Mouse (Mus musculus): ENCODE data around the gene Hyal3. TPM values are rescaled to one million over a fixed set of nuclear protein-coding genes. Genes with fewer than 3 reads are reported as not detected.
"Not testable (repeated sequence)": the region's sequence is repeated elsewhere in the genome, so short reads cannot be mapped to it uniquely, and the experiment has no call there.

Hyal3 gene
- total RNA-seq, 1 experiment = 0.54 TPM

- Histone ChIP-seq H3K27ac (ENCODE audit: insufficient read depth, low read depth, low read length, poor library complexity, severe bottlenecking) (no peak overlapping the region), H3K9me3 (ENCODE audit: control insufficient read depth, insufficient read depth, low read depth, low read length) (no peaks in the 10 kb centered on the region), H3K4me3 (ENCODE audit: insufficient read depth in 1 of 2, low read depth in 1 of 2, low read length in 2 of 2, poor library complexity in 1 of 2, severe bottlenecking in 1 of 2) (no peak overlapping the region), H3K9ac (ENCODE audit: insufficient read depth, low read depth, low read length, poor library complexity, severe bottlenecking) (no peak overlapping the region), H3K4me1 (ENCODE audit: control insufficient read depth in 2 of 2, insufficient read depth in 2 of 2, low read length in 2 of 2, poor library complexity in 1 of 2) (peaks cover 0 to 5% of the 10 kb centered on the region in 2 experiments; a peak in 1 of 4 replicates), H3K36me3 (ENCODE audit: control insufficient read depth, insufficient read depth, low read length, poor library complexity, severe bottlenecking) (peaks cover 18% of the 10 kb centered on the region)
- in situ Hi-C loops (cut with MboI; ENCODE audit: low sequenced_read_pairs in 2 of 2, unreplicated experiment in 2 of 2) = no loop called here
- no peak for TF ChIP-seq CHD2 (IDR thresholded peaks at IDR 0.05; ENCODE audit: low read depth, low read length)
- TF ChIP-seq ZNF384 (IDR thresholded peaks at IDR 0.05; ENCODE audit: low read depth, low read length) = no peak
- TF ChIP-seq HCFC1 (IDR thresholded peaks at IDR 0.05; ENCODE audit: borderline replicate concordance, insufficient read depth, low read length) = no peak
- TF ChIP-seq MAFK (IDR thresholded peaks at IDR 0.05; ENCODE audit: insufficient read depth, low read depth, low read length) = no peak
- no peak for TF ChIP-seq ZC3H11A (IDR thresholded peaks at IDR 0.05; ENCODE audit: borderline replicate concordance, low read depth, low read length)
- DNase-seq (ENCODE audit: low read depth, low spot score) = no peak
Measured at GRCm38 (mm10) chr9:107556346-107556745, 24.3 kb upstream of the Hyal3 start.

DNA sequence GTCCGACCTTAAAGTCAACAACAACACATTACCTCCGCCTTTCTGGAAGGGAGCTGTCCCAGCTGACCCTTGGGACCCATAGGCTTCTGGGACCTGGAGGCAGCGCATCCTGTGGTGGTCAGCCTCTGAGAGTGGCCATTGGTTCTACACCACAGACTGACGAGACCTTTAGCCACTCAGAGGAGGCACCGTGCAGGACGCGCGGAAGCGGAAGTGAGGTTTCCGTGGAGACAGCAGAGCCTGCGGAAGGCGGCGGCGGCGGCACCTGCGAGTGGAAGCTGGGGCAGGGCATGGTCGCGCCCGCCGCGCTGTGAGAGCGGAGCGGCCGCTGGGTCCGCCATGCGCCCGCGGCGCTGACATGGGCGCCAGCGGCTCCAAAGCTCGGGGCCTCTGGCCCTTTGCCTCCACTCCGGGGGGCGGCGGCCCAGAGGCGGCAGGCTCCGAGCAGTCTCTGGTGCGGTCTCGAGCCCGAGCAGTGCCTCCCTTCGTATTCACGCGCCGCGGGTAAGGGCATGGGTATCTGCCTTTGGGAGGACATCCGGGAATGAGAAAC, 17.5 kb upstream of the Hyal3 start, which contains the start of gene Tusc2:
TSS of gene Tusc2 (plus strand) at position 227 of the 553 bp plus-strand sequence.
- TF ChIP-seq CHD2 (IDR thresholded peaks at IDR 0.05; ENCODE audit: low read depth, low read length) (peak; percentile 75; the same call in 1 of the 2 replicates), ZNF384 (IDR thresholded peaks at IDR 0.05; ENCODE audit: low read depth, low read length) (no peak)
- H3K36me3 ChIP-seq (ENCODE audit: control insufficient read depth, insufficient read depth, low read length, poor library complexity, severe bottlenecking) = peaks cover 19% of the 10 kb centered on the region
- DNase-seq (ENCODE audit: low read depth, low spot score) = peak; percentile 87
- no peaks in the 10 kb centered on the region for H3K9me3 ChIP-seq (ENCODE audit: control insufficient read depth, insufficient read depth, low read depth, low read length)
- H3K9ac ChIP-seq (ENCODE audit: insufficient read depth, low read depth, low read length, poor library complexity, severe bottlenecking) = peak within 1 kb of the TSS; percentile 80
- peak within 1 kb of the TSS; percentile 79 to 87 for H3K4me3 ChIP-seq (ENCODE audit: insufficient read depth in 1 of 2, low read depth in 1 of 2, low read length in 2 of 2, poor library complexity in 1 of 2, severe bottlenecking in 1 of 2)
- H3K4me1 ChIP-seq (ENCODE audit: control insufficient read depth in 2 of 2, insufficient read depth in 2 of 2, low read length in 2 of 2, poor library complexity in 1 of 2) = peaks cover 0 to 10% of the 10 kb centered on the region in 2 experiments; a peak in 1 of 4 replicates
- no peak within 1 kb of the TSS for H3K27ac ChIP-seq (ENCODE audit: insufficient read depth, low read depth, low read length, poor library complexity, severe bottlenecking)
- in situ Hi-C loops (cut with MboI; ENCODE audit: low sequenced_read_pairs in 2 of 2, unreplicated experiment in 2 of 2) = no loop called here

DNA sequence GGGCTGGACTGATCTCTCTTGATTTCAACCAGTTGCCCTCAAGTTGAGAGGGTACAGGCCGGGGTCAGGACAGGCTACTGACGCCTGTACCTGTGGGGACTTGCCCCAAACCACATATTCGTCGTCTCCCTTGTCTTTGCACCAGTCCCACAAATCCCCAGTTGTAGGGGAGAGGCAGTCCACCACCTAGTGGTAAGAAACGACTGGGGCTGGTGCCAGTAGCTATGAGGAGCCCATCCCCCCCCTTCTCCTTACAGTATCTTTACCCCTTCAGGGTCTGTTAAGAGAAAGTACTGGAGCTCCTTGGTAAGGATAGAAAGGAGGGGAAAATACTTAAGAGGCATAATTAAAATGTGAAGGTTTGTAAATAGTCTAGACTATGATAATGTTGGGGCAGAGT, 15.1 kb upstream of the Hyal3 start:
- H3K27ac ChIP-seq (ENCODE audit: insufficient read depth, low read depth, low read length, poor library complexity, severe bottlenecking); DNase-seq (ENCODE audit: low read depth, low spot score); in situ Hi-C loops (cut with MboI; ENCODE audit: low sequenced_read_pairs in 2 of 2, unreplicated experiment in 2 of 2); H3K4me3 ChIP-seq (ENCODE audit: insufficient read depth in 1 of 2, low read depth in 1 of 2, low read length in 2 of 2, poor library complexity in 1 of 2, severe bottlenecking in 1 of 2); H3K9me3 ChIP-seq (ENCODE audit: control insufficient read depth, insufficient read depth, low read depth, low read length); H3K9ac ChIP-seq (ENCODE audit: insufficient read depth, low read depth, low read length, poor library complexity, severe bottlenecking): not testable (repeated sequence)
- Histone ChIP-seq H3K36me3 (ENCODE audit: control insufficient read depth, insufficient read depth, low read length, poor library complexity, severe bottlenecking) (peaks cover 14% of the 10 kb centered on the region), H3K4me1 (ENCODE audit: control insufficient read depth in 2 of 2, insufficient read depth in 2 of 2, low read length in 2 of 2, poor library complexity in 1 of 2) (peaks cover 0 to 17% of the 10 kb centered on the region in 2 experiments; a peak in 3 of 4 replicates)

- DNase-seq (ENCODE audit: low read depth, low spot score) = no peak
- in situ Hi-C loops (cut with MboI; ENCODE audit: low sequenced_read_pairs in 2 of 2, unreplicated experiment in 2 of 2) = no loop called here
- TF ChIP-seq ZNF384 (IDR thresholded peaks at IDR 0.05; ENCODE audit: low read depth, low read length) (no peak), ZC3H11A (IDR thresholded peaks at IDR 0.05; ENCODE audit: borderline replicate concordance, low read depth, low read length) (no peak), CHD2 (IDR thresholded peaks at IDR 0.05; ENCODE audit: low read depth, low read length) (no peak), MAFK (IDR thresholded peaks at IDR 0.05; ENCODE audit: insufficient read depth, low read depth, low read length) (no peak), HCFC1 (IDR thresholded peaks at IDR 0.05; ENCODE audit: borderline replicate concordance, insufficient read depth, low read length) (no peak)
- Histone ChIP-seq H3K4me3 (ENCODE audit: insufficient read depth in 1 of 2, low read depth in 1 of 2, low read length in 2 of 2, poor library complexity in 1 of 2, severe bottlenecking in 1 of 2) (no peak overlapping the region), H3K36me3 (ENCODE audit: control insufficient read depth, insufficient read depth, low read length, poor library complexity, severe bottlenecking) (peaks cover 19% of the 10 kb centered on the region), H3K27ac (ENCODE audit: insufficient read depth, low read depth, low read length, poor library complexity, severe bottlenecking) (no peak overlapping the region), H3K9ac (ENCODE audit: insufficient read depth, low read depth, low read length, poor library complexity, severe bottlenecking) (no peak overlapping the region), H3K4me1 (ENCODE audit: control insufficient read depth in 2 of 2, insufficient read depth in 2 of 2, low read length in 2 of 2, poor library complexity in 1 of 2) (peaks cover 0 to 22% of the 10 kb centered on the region in 2 experiments; a peak in 3 of 4 replicates), H3K9me3 (ENCODE audit: control insufficient read depth, insufficient read depth, low read depth, low read length) (no peaks in the 10 kb centered on the region)
Measured at GRCm38 (mm10) chr9:107566041-107566709, 14.4 kb upstream of the Hyal3 start.

DNA sequence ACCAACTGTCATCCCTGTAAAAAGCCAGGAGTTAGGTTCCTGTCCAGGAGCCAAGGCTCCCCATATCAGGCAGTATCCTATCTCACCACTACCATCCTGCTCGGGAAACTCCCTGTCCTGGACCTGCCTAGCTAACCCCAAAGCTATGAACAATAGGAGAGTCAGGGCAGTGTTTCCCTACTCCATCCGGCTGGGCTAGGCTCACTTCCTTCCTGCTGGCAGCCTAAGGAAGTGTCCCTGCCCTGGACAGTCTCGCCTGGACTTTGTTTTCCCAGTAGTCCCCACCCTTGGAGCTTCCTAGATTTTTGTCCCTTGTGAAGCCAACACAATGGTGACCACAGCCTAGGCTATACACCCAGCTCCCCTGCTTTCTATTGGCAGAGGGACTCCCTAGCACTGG, 13.8 kb upstream of the Hyal3 start:
- in situ Hi-C loops (cut with MboI; ENCODE audit: low sequenced_read_pairs in 2 of 2, unreplicated experiment in 2 of 2) = no loop called here
- peaks cover 0 to 25% of the 10 kb centered on the region in 2 experiments; a peak in 3 of 4 replicates for H3K4me1 ChIP-seq (ENCODE audit: control insufficient read depth in 2 of 2, insufficient read depth in 2 of 2, low read length in 2 of 2, poor library complexity in 1 of 2)
- no peak overlapping the region for H3K9ac ChIP-seq (ENCODE audit: insufficient read depth, low read depth, low read length, poor library complexity, severe bottlenecking)
- peaks cover 20% of the 10 kb centered on the region; the same call in 1 of the 2 replicates for H3K36me3 ChIP-seq (ENCODE audit: control insufficient read depth, insufficient read depth, low read length, poor library complexity, severe bottlenecking)
- no peak overlapping the region for H3K27ac ChIP-seq (ENCODE audit: insufficient read depth, low read depth, low read length, poor library complexity, severe bottlenecking)
- TF ChIP-seq ZNF384 (IDR thresholded peaks at IDR 0.05; ENCODE audit: low read depth, low read length) (no peak), HCFC1 (IDR thresholded peaks at IDR 0.05; ENCODE audit: borderline replicate concordance, insufficient read depth, low read length) (no peak)
- no peak overlapping the region for H3K4me3 ChIP-seq (ENCODE audit: insufficient read depth in 1 of 2, low read depth in 1 of 2, low read length in 2 of 2, poor library complexity in 1 of 2, severe bottlenecking in 1 of 2)
- DNase-seq (ENCODE audit: low read depth, low spot score) = no peak
- H3K9me3 ChIP-seq (ENCODE audit: control insufficient read depth, insufficient read depth, low read depth, low read length) = no peaks in the 10 kb centered on the region

Data from ES-E14 (cell line).